9 mouse cellular contexts compared by ENCODE assay signal in the genomic region with DNA sequence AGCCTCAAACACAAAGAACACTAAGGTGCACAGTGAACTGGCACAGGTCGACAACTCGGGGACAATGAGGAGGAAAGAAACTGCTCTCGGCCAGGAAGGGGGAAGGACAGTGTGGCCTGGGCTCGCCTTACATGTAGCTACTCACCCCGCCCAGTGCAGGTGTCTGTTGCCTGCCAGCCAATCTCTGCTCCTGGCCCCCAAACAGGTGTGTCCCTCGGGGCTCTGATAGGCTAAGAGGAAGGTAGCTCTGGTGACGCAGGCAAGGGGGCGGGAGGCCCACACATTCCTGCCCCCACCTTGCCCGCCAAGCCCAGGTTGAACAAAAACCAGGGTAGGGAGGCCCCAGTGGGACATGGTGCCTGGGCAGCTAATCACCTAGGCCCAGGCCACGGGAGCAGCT. TPM values are rescaled to one million over a fixed set of nuclear protein-coding genes. Genes with fewer than 3 reads are reported as not detected.
A peak's percentile ranks its signal among the peaks of the same experiment; 100 is the strongest.
DNase-seq lines count a peak whose midpoint lies in the region; ATAC-seq lines count a peak whose summit lies in the region.
"Had no signal": no experiment of that assay in that cellular context is flagged by ENCODE, and none has a peak within 500 bp of the region (broad histone marks: within the 10 kb centered on the region; RNA-seq: fewer than 3 reads in every experiment).

No protein-coding gene starts in this region.

- no peaks in the 10 kb centered on the region for H3K4me1 ChIP-seq in embryonic facial prominence, embryonic 13.5 days

- peak overlapping the region; percentile 89 for H3K27ac ChIP-seq in embryonic facial prominence, embryonic 13.5 days

- DNase-seq in R1 (ENCODE audit: low read depth, low spot score), result peak; percentile 85
- DNase-seq in kidney, postnatal 4 days, result peak; percentile 84 to 91
- DNase-seq in ovary, adult 18-20 months (ENCODE audit: low spot score), result peak; percentile 63
- DNase-seq in gastrocnemius, postnatal 14 days, result no peak
- DNase-seq in heart, postnatal 25 days (ENCODE audit: low spot score), result no peak
- DNase-seq in right cerebral cortex, postnatal 4 days, result no peak

- H3K4me2 ChIP-seq in embryonic facial prominence, embryonic 13.5 days, result peak overlapping the region; percentile 47

- H3K9me3 ChIP-seq in embryonic facial prominence, embryonic 13.5 days, result no peaks in the 10 kb centered on the region

- intact Hi-C loops in gastrocnemius, postnatal 14 days (cut with DNase I; ENCODE audit: low total_unique reads), result no loop called here
- intact Hi-C loops in heart, postnatal 25 days (cut with DNase I), result no loop called here

- H3K36me3 ChIP-seq in embryonic facial prominence, embryonic 13.5 days, result no peaks in the 10 kb centered on the region

- H3K27me3 ChIP-seq in embryonic facial prominence, embryonic 13.5 days, result no peaks in the 10 kb centered on the region

- ATAC-seq in embryonic facial prominence, embryonic 13.5 days (ENCODE audit: insufficient number of reproducible peaks, insufficient read depth, low FRiP score, low TSS enrichment, low read depth), result peak; percentile 86
- no peak for ATAC-seq in monocyte, adult 5-6 weeks (replicated peaks; ENCODE audit: insufficient number of reproducible peaks, low FRiP score, low TSS enrichment, poor library complexity, severe bottlenecking)

- WGBS in embryonic facial prominence, embryonic 13.5 days, result 28% methylated on average over 10 of the region's 10 CpGs

- H3K9ac ChIP-seq in embryonic facial prominence, embryonic 13.5 days, result peak overlapping the region; percentile 69

- H3K4me3 ChIP-seq in embryonic facial prominence, embryonic 13.5 days, result peak overlapping the region; percentile 40

RNA-seq across cellular contexts. Expression of a gene that starts 0.5 kb away (rescaled TPM):
- 2.0 and 2.7 TPM in 2 replicates for polyA plus RNA-seq in embryonic facial prominence, embryonic 13.5 days (2015; fragmentation: Nextera tagmentation; extraction: Ambion mirVana)
- total RNA-seq in gastrocnemius, postnatal 14 days (2021), result not detected
- not detected in 3 replicates for total RNA-seq in monocyte, adult 5-6 weeks (2017)
- not detected for total RNA-seq in heart, postnatal 25 days (2021)

RNA-seq across cellular contexts. Expression of a gene that starts 33.7 kb away (rescaled TPM):
- 3.0 and 4.1 TPM in 2 replicates for polyA plus RNA-seq in embryonic facial prominence, embryonic 13.5 days (2015; fragmentation: Nextera tagmentation; extraction: Ambion mirVana)
- total RNA-seq in gastrocnemius, postnatal 14 days (2021), result not detected
- 29.2 to 74.7 TPM (median 38.4 TPM) in 3 replicates for total RNA-seq in monocyte, adult 5-6 weeks (2017)
- total RNA-seq in heart, postnatal 25 days (2021), result under 1 TPM in 1 of 2 experiments, not detected in 1; 0.34 TPM
- total RNA-seq: layer of hippocampus, adult 8-10 months had no signal

RNA-seq across cellular contexts. Expression of a gene that starts 46.1 kb away (rescaled TPM):
- 1.3 TPM in 1 of 2 replicates, not detected in the other for polyA plus RNA-seq in embryonic facial prominence, embryonic 13.5 days (2015; fragmentation: Nextera tagmentation; extraction: Ambion mirVana)
- total RNA-seq in gastrocnemius, postnatal 14 days (2021), result under 1 TPM; 0.64 to 0.82 TPM
- 1.8 to 6.6 TPM (median 5.3 TPM) in 3 replicates for total RNA-seq in monocyte, adult 5-6 weeks (2017)
- under 1 TPM in 1 of 2 experiments, not detected in 1; 0.23 TPM for total RNA-seq in heart, postnatal 25 days (2021)

RNA-seq across cellular contexts. Expression of a gene that starts 50.1 kb away (rescaled TPM):
- polyA plus RNA-seq in embryonic facial prominence, embryonic 13.5 days (2015; fragmentation: Nextera tagmentation; extraction: Ambion mirVana), result 40.3 and 43.8 TPM in 2 replicates
- total RNA-seq in gastrocnemius, postnatal 14 days (2021), result 1 to 10 TPM; 3.2 to 4.1 TPM
- total RNA-seq in monocyte, adult 5-6 weeks (2017), result 5.7 to 20.4 TPM (median 15.4 TPM) in 3 replicates
- total RNA-seq in heart, postnatal 25 days (2021), result 1 to 10 TPM; 3.3 to 3.6 TPM

Comparison
In these comparisons a context has a peak if more than half of its experiments do, and no peak if none do; other contexts are left out.
1. DNase-seq: peak in R1 (single experiment), kidney, postnatal 4 days (2 of 2) and ovary, adult 18-20 months (single experiment); none in gastrocnemius, postnatal 14 days (single experiment), heart, postnatal 25 days (single experiment) and right cerebral cortex, postnatal 4 days (single experiment).
2. RNA of a gene that starts 33.7 kb away (total RNA-seq): 29.2 to 74.7 TPM in monocyte, adult 5-6 weeks; 0.34 TPM in heart, postnatal 25 days and not detected in gastrocnemius, postnatal 14 days; every median in the first group is over 10 times any median in the second.